Mouse (Mus musculus) small intestine, adult 2 months (tissue): Measurements from ENCODE around the gene Prss12.

Source experiments
- CTCF ChIP-seq: fragments of 200-500 bp; IDR thresholded peaks from 2 replicates; pipeline ENCODE4 v1.5.1; 2012; ENCODE audit warnings: low read depth, mild to moderate bottlenecking, control low read depth, inconsistent platforms, low read length, moderate library complexity, mixed read lengths; ENCODE audit not compliant: insufficient replicate concordance, insufficient read length; ENCODE audit errors: extremely low read depth
- POLR2A ChIP-seq: fragments of 200-500 bp; IDR thresholded peaks from 2 replicates; pipeline ENCODE4 v1.6.1; 2012; ENCODE audit warnings: low read depth, mild to moderate bottlenecking, control low read depth, inconsistent platforms, low read length, moderate library complexity

DNA sequence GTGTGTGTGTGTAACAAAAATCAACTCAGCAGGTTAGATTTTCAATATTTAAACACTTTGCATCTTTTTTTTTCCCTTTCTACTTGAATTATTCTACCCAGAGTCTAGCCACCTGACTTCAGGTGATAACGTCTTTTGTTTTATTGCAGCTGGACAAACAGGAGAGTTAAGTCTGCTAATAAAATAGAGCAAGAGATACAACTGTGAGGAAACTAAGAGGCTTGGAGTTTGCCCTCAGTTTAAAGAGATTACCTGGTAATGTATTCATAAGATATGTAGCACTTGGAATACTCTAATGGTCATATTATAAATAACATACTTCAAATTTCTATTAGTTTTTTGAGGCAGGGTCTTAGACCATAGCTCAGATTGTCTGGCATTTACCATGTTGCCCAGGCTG, 9.1 kb upstream of the Prss12 start:
- no peak for TF ChIP-seq CTCF
- TF ChIP-seq POLR2A = no peak
